Mouse (Mus musculus) C2C12 (cell line): Measurements from ENCODE around the gene RPS10-NUDT3.

Source experiments
- CEBPB ChIP-seq: IDR thresholded peaks from one replicate; pipeline ENCODE4 v1.6.1; 2011; ENCODE audit warnings: low read depth, mild to moderate bottlenecking, control low read depth, moderate library complexity
- CTCF ChIP-seq: IDR thresholded peaks from one replicate; pipeline ENCODE4 v1.5.1; 2011; ENCODE audit not compliant: control insufficient read depth, insufficient read depth, insufficient read length
- USF1 ChIP-seq: IDR thresholded peaks from one replicate; pipeline ENCODE4 v1.6.1; 2011; ENCODE audit warnings: low read depth, mild to moderate bottlenecking, control low read depth, moderate library complexity

GRCm38 (mm10) chr17:27626681-27627080 is 8.3 kb downstream of the RPS10-NUDT3 start:
- TF ChIP-seq CTCF = no peak
- no peak for TF ChIP-seq USF1
- no peak for TF ChIP-seq CEBPB
